Mouse (Mus musculus): ENCODE results near the gene Ifrd2.

Ifrd2 gene

DNA sequence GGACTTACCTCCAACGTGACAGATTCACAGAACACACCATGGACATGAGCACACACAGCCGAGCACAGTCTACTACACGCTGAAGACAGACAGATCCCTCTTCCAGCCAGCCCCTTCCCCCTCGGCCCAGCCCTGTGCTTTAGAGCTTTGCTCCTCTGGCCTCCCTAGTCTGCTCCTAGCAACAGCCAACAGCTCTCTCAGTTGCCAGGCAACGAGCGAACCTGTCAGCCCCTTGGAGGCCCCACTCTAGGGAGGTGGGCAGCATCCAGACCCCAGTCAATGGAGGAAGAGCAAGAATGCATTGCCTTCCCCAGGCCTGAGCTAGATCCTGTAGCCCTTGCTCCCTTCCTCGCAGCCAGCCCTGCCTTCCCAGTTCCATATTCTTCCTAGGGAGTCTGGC is 49.6 kb downstream of the Ifrd2 start:
- peak; percentile 74 for DNase-seq (ENCODE audit: low read depth, low spot score)

DNA sequence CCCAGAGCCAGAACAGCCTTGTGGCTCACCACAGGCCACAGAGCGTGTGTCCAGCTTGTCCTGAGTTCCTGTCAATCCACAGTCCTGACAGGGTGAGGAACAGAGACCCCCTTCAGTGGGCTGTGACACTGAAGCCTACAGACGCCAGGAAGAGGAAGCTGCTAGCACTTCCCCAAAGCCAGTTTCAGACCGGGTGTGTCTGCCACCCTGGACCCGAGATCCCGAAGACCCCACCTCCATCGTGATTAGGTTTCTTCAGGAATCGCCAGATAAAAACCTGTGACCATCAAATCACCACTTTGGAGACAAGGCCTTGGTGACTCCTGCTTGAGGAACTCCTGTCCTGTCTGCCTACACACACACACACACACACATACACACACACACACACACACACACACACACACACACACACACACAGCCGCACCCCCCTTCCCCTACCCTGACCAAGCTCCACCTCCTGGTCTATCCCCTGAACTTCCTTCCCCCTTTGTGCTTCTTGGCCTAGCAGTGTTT is 52.9 kb downstream of the Ifrd2 start:
- DNase-seq (ENCODE audit: low read depth, low spot score), result peak; percentile 43

DNA sequence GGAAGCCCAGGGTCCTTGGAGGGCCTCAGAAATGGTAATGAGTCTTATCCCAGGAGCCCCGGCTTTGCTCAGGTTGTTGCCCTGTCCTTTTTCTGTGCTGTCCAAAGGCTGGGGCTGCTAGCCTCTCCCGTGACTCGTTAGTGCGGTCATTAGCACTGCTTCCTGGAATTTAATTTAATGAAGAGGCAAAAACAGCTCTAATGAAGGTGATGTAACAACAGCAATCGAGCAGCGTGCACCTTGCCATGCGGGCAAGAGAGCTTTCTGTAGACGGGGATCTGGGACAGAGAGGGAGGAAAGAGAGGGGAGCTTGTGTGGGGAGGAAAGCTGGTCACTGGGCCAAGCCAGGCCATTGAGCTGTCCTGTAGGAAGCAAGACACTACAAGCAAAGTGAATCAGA is 54.2 kb downstream of the Ifrd2 start:
- no peak for DNase-seq (ENCODE audit: low read depth, low spot score)

Data from R1 (cell line).